Mouse (Mus musculus) forebrain, embryonic 16.5 days (tissue): Measurements from ENCODE around the gene Lcp2. TPM values are rescaled to one million over a fixed set of nuclear protein-coding genes. Genes with fewer than 3 reads are reported as not detected.

Experiments
- ATAC-seq: fragments of 200-750 bp; cut with Nextera tagmentation; 2 replicates; pipeline ENCODE4 v1.8.0; 2017; ENCODE audit warnings: mild to moderate bottlenecking, moderate library complexity
- H3K27ac ChIP-seq: fragments of 300-500 bp; sonication (generic); 2 replicates; pipeline ENCODE4 v1.5.1; 2014; ENCODE audit warnings: low read length, control low read depth
- H3K27me3 ChIP-seq: fragments of 300-500 bp; sonication (generic); replicated peaks from 2 replicates; pipeline ENCODE4 v1.6.1; 2014; ENCODE audit warnings: low read length; ENCODE audit not compliant: control insufficient read depth, insufficient read depth
- H3K36me3 ChIP-seq: fragments of 300-500 bp; sonication (generic); 2 replicates; pipeline ENCODE4 v1.6.1; 2014; ENCODE audit not compliant: control insufficient read depth, insufficient read depth
- H3K4me1 ChIP-seq: fragments of 300-500 bp; sonication (generic); replicated peaks from 2 replicates; pipeline ENCODE4 v1.6.1; 2014; ENCODE audit warnings: low read length; ENCODE audit not compliant: control insufficient read depth, insufficient read depth
- H3K4me2 ChIP-seq: fragments of 300-500 bp; sonication (generic); 2 replicates; pipeline ENCODE4 v1.6.1; 2014; ENCODE audit warnings: mild to moderate bottlenecking, low read length, control low read depth
- H3K4me3 ChIP-seq: fragments of 300-500 bp; sonication (generic); replicated peaks from 2 replicates; pipeline ENCODE4 v1.5.1; 2014; ENCODE audit warnings: mild to moderate bottlenecking, low read length, control low read depth
- H3K9ac ChIP-seq: fragments of 300-500 bp; sonication (generic); replicated peaks from 2 replicates; pipeline ENCODE4 v1.6.1; 2014; ENCODE audit warnings: low read depth, low read length, control low read depth
- H3K9me3 ChIP-seq: fragments of 300-500 bp; sonication (generic); 2 replicates; pipeline ENCODE4 v1.6.1; 2016; ENCODE audit warnings: low read length; ENCODE audit not compliant: control insufficient read depth
- WGBS: fragments of 180-500 bp; shearing (Covaris S2); extraction: QIAGEN DNeasy Blood & Tissue Kit; methylation state at CpG from one replicate; pipeline ENCODE4 v1.1.7; 2014; 5-methylcytosine and 5-hydroxymethylcytosine counted together
- polyA plus RNA-seq: library from polyadenylated mRNA; unstranded; fragments of >200 nt; fragmentation: Nextera tagmentation; extraction: Ambion mirVana; gene quantifications from 2 replicates; pipeline ENCODE4 v1.2.1, GENCODE M21; 2015

Gene Lcp2
- polyA plus RNA-seq, 1 experiment from 2014 or later: 1.8 TPM

DNA sequence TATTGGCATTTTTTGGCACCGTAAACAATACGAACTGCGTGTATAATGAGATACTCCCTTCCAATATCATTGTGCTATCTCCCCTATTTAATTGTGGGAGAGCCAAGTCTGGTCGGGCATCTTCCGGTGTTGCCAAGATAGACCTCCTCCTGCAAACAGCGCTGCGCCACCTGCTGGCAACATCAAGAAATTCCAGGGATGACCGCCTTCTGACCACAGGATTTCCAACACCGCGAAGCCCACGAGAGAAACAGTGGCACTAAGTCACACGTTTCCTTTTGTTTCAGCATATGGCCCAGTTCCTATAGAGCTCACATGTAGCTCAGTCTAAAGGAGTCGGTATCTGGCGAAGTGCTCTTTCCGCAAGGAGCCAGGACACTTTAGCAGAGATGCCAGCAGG, 27.1 kb downstream of the Lcp2 start:
- 0 out of 2 replicates have a peak, but pooled peaks cover 9% of the 10 kb centered on the region for H3K27me3 ChIP-seq
- no peak overlapping the region for H3K4me2 ChIP-seq
- no peak for ATAC-seq
- WGBS: 15% methylated on average over 15 of the region's 15 CpGs
- H3K36me3 ChIP-seq: no peaks in the 10 kb centered on the region
- no peaks in the 10 kb centered on the region for H3K4me1 ChIP-seq
- no peak overlapping the region for H3K9ac ChIP-seq
- no peaks in the 10 kb centered on the region for H3K9me3 ChIP-seq
- H3K27ac ChIP-seq: no peak overlapping the region
- H3K4me3 ChIP-seq: no peak overlapping the region

DNA sequence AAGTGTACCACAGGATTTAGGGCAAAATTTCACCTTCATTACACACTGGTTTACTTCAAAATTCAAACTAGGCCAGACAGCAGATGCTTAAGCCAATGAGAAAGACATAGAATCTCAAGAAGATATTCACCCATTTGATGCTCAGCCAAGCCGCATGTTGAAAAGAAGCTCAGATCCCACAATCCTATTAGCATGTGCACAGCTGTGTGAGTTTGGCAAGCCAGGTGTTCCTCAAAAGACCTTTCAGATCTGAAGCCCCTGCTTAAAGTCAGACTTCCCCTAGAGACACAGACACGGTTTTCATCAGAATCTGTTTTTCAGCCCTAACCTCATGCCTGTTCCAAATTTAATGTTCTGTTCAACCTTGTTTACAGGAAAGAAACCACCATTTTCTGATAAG, 31.1 kb downstream of the Lcp2 start:
- H3K36me3 ChIP-seq: no peaks in the 10 kb centered on the region
- H3K9me3 ChIP-seq: no peaks in the 10 kb centered on the region
- no peak for ATAC-seq
- no peak overlapping the region for H3K27ac ChIP-seq
- WGBS: 78% methylated on average over 2 of the region's 2 CpGs
- H3K4me3 ChIP-seq: no peak overlapping the region
- H3K4me1 ChIP-seq: peaks cover 7% of the 10 kb centered on the region
- no peak overlapping the region for H3K9ac ChIP-seq
- no peak overlapping the region for H3K4me2 ChIP-seq
- peaks cover 10% of the 10 kb centered on the region; the same call in 1 of the 2 replicates for H3K27me3 ChIP-seq

DNA sequence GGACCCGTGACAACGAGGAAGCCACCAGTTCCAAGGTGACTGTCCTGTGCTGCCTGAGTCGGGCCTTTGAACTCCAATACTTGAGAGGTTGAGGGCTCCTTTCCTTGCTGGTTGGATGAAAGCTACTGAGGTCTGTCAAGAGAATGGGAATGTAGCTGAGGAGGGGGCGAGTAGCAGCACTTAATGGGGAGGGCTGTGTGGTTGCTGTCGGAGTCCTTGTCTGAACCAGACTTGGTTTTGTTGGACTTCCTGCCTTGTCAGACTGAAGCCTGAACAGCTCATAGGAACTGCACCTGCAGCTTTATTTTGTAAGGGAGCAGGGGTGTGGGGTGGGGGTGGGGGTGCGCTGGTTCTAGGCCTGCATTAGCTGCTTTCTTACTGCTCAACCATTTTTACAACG, 31.9 kb downstream of the Lcp2 start:
- Histone ChIP-seq H3K4me3 (no peak overlapping the region), H3K9me3 (no peaks in the 10 kb centered on the region), H3K9ac (no peak overlapping the region), H3K27ac (no peak overlapping the region), H3K4me1 (peaks cover 7% of the 10 kb centered on the region), H3K36me3 (no peaks in the 10 kb centered on the region), H3K27me3 (peaks cover 9% of the 10 kb centered on the region; the same call in 1 of the 2 replicates), H3K4me2 (no peak overlapping the region)
- no peak for ATAC-seq
- WGBS: 94% methylated on average over 7 of the region's 7 CpGs

DNA sequence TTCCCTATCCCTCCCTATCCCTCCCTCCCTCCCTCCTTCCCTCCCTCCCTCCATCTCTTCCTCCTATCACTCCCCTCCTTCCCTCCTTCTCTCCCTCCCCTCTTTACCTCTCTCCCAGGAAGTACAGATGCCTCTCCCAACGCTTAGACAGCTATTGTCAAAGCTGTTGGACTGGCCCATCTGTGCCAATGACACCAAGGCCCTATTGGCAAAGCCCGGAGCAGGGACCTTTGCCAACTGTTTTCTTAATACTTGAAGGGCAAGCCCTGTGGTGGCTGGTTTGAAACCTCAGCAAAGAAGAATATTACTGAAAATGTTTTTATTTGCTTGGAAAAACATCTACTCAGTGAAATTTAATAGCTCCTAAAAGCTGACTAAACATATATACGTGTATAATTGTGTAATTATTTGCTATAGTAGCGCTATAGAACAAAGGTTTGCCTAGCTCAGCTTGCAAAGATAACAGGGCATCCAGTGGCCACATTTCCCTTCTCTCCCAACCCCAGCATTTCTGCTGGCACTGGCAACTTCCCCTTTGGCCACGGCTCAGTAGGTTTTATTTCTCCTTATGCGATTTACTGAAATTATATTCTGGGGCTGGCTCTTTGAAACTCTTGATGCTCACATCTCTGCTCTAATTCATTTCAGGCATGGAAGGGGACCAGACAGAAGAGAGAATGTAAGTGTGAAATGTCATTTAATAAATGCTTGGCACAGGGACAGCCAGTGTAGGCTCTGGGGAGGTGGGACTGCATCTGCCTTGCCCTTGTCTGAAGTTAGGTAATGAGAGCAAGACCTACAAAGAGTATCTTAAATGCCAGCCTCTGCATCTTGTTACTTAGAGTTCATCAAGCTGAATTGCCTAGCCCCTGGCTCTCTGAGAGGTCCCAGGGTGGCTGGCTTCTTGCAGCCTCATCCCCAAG, 33.1 kb downstream of the Lcp2 start:
- peak; percentile 75 for ATAC-seq
- Histone ChIP-seq H3K4me2 (no peak overlapping the region), H3K27me3 (peaks cover 5% of the 10 kb centered on the region), H3K4me1 (peaks cover 7% of the 10 kb centered on the region), H3K9ac (no peak overlapping the region), H3K9me3 (no peaks in the 10 kb centered on the region), H3K36me3 (no peaks in the 10 kb centered on the region), H3K27ac (no peak overlapping the region), H3K4me3 (no peak overlapping the region)
- WGBS: 49% methylated on average over 6 of the region's 6 CpGs

DNA sequence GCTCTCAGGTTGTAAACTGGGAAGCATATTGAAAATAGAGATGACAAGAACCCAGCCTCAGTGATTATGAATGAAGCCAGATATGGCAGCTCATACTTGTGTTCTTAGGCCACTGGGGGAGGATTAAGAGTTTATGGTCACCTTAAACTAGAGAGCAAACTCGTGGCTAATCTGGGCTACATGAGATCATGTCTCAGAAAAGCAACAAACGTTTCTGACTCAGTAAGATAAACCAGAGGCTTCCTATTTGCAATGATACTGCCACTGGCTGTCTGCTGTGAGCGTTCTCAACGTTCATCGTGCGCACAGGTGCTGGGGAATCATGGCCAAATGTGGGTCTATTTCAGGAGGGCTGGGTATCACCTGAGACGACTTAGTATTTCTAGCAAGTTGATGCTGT, 37.1 kb downstream of the Lcp2 start:
- Histone ChIP-seq H3K4me3 (no peak overlapping the region), H3K9ac (no peak overlapping the region), H3K9me3 (no peaks in the 10 kb centered on the region), H3K27me3 (peaks cover 10% of the 10 kb centered on the region), H3K4me1 (peaks cover 7% of the 10 kb centered on the region), H3K27ac (no peak overlapping the region), H3K36me3 (no peaks in the 10 kb centered on the region), H3K4me2 (no peak overlapping the region)
- ATAC-seq: no peak
- WGBS: 84% methylated on average over 7 of the region's 7 CpGs

DNA sequence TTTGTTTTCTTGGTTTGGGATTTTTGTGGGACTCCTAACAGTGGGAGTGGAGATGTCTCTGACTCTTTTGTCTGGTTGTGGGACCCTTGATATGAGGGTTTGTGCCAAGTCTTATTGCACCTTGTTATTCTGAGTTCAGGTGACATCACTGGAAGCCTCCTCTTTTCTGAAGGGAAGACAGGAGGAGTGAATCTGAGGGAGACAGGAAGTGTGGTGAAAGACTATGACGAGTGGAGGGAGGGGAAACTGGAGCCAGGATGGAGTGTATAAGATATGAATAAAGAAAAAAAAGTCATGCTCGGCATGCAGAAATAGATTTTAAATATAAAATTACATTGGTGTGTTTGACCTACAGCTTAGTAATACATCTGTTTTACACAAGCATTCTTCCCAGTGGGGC, 37.9 kb downstream of the Lcp2 start:
- ATAC-seq: no peak
- Histone ChIP-seq H3K27ac (no peak overlapping the region), H3K27me3 (peaks cover 16% of the 10 kb centered on the region), H3K4me3 (no peak overlapping the region), H3K36me3 (no peaks in the 10 kb centered on the region), H3K9ac (no peak overlapping the region), H3K9me3 (no peaks in the 10 kb centered on the region), H3K4me1 (peaks cover 6% of the 10 kb centered on the region), H3K4me2 (no peak overlapping the region)
- WGBS: 74% methylated on average over 2 of the region's 2 CpGs

DNA sequence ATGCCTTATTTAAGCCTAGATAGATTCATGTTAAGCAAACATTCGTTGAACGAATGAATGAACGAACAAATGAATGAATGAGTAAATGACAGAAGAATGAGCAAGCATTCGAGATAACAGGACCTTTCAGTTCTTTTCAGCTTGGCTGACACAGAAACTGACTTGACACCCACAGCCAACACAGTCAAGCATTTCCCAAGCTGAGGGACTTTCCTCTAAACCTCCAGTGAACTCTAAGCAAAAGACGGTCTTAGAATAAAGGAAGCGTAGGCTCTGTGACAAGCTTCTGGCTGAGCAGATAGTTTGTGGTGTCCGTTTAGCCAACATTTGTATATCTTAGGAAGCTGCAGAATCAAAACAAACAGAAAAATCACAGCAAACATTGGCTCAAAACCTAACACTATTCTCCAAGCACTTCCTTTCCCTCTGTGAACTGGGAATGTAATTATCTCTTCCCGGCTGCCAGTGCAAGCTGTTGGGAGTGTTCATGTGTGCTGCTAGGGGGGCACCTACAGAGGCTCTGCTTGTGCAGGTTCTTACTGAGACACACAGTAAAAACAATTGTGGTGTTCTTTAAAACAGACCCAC, 39.5 kb downstream of the Lcp2 start:
- Histone ChIP-seq H3K4me3 (no peak overlapping the region), H3K9ac (no peak overlapping the region), H3K27me3 (peaks cover 15% of the 10 kb centered on the region), H3K27ac (no peak overlapping the region), H3K4me2 (no peak overlapping the region), H3K4me1 (no peaks in the 10 kb centered on the region), H3K36me3 (no peaks in the 10 kb centered on the region), H3K9me3 (no peaks in the 10 kb centered on the region)
- 64% methylated on average over 8 of the region's 8 CpGs for WGBS
- ATAC-seq: peak; percentile 93

DNA sequence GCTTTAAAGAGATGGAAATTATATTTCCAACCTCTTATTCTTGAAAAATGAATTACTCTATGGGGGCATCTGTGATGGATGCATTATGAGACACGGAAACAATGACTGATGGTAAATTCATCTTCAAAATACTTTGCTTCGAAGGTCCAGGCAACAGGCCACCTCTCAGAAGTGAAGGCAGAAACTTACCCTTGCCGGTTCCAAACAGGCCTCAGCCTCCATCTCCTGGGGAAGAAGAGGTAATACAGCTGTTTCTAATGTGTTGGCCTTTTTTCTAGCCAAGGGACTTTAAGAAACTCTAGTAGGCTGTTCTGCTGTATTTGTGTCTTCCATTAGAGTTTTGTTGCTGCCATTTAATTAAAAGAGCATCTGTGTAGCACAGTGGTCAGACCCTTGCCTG, 40.3 kb downstream of the Lcp2 start:
- Histone ChIP-seq H3K27ac (no peak overlapping the region), H3K36me3 (no peaks in the 10 kb centered on the region), H3K9me3 (no peaks in the 10 kb centered on the region), H3K4me2 (no peak overlapping the region), H3K27me3 (peaks cover 15% of the 10 kb centered on the region), H3K4me1 (no peaks in the 10 kb centered on the region), H3K4me3 (no peak overlapping the region), H3K9ac (no peak overlapping the region)
- 83% methylated on average over 3 of the region's 3 CpGs for WGBS
- no peak for ATAC-seq

DNA sequence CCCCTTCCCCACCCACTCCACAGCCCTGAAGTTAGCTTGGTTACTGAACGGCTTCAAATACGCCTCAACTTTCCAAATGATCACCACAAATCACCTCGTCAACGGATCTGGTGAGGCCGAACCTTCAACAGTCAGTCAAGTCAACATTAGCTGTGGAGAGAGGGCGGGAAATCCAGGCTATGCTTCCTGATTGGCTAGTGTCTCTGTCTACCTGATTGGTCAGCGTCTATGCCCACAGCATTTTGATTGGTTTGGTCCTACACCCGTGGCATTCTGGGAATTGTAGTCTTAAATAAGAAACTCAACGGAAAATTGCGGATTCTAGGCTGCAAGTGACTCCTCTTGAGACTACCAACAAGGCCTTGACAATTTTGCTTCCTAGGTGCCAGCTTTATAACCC, 51.7 kb downstream of the Lcp2 start, which contains the start of gene 4930469K13Rik:
4930469K13Rik (minus strand) TSS at position 133 of the 400 bp plus-strand sequence.
- Histone ChIP-seq H3K4me2 (no peak within 1 kb of the TSS), H3K4me3 (no peak within 1 kb of the TSS), H3K36me3 (no peaks in the 10 kb centered on the region), H3K27ac (no peak within 1 kb of the TSS), H3K9ac (no peak within 1 kb of the TSS), H3K27me3 (peaks cover 10% of the 10 kb centered on the region), H3K9me3 (no peaks in the 10 kb centered on the region), H3K4me1 (no peaks in the 10 kb centered on the region)
- ATAC-seq: peak; percentile 62
- 88% methylated on average over 10 of the region's 10 CpGs for WGBS
